Mouse (Mus musculus) cerebellum, postnatal 10 days (tissue): ENCODE data around the gene Gpm6b.

Source experiments
- DNase-seq, 2 experiments: peaks; one replicate each; pipeline ENCODE4 v3.0.0; 2021; ENCODE audit warnings: mixed read lengths in 2 of 2

Gpm6b gene

DNA sequence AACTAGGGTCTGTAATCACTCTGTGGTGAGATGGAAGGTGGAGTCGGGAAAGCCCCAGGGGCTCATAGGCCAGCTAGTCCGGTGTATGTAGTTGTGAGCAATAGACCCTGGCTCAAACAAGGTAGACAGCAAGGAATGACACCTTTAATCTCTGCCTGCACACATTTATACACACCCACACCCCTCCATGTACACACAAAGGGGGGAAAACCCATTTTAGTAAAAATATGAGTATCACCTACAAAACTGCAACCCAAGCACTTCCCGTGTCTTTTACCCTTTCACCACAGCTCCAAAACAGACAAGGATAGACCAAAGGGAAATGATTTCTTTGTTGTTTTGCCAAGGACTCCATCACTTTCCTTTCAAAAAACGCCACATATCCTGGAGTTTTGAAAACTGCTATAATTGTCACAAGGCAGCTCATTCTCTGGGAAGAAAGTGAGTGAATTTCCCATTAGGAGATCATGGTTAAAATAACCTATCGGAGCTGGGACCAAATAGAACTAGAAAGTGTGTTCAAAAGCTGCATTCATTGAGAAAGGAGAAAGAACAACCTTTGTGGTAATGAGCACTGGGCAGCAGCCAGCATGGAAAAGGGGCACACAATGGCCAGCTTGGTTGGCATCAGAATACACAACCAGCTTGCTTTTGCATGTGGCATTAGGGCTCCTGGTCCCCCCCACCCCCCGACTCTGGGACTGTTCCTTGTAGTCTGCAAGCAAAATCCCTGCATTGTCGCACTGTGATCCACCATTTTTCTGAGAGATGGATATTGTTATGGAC, 68.9 kb downstream of the Gpm6b start:
- DNase-seq = peak; percentile 55 to 66

DNA sequence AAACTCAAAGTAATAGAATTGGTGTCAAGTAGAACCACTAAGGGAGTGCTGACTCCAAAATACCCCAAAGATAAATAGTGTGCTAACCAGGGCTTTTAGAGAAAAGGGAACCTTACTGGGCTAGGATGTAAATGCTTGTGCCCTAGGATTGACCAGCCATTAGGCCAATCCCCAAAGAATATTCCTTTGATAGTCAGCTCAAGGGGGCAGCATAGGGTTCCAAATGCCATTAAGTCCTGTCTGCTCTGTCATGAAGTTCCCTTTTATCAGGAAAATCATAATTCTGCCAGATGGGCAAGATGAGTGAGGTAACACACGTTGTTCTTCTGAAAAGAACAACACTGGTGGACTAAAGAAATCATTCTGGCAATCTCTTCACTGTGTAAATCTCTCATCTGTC, 70.1 kb downstream of the Gpm6b start:
- peak; percentile 33 to 41 for DNase-seq

DNA sequence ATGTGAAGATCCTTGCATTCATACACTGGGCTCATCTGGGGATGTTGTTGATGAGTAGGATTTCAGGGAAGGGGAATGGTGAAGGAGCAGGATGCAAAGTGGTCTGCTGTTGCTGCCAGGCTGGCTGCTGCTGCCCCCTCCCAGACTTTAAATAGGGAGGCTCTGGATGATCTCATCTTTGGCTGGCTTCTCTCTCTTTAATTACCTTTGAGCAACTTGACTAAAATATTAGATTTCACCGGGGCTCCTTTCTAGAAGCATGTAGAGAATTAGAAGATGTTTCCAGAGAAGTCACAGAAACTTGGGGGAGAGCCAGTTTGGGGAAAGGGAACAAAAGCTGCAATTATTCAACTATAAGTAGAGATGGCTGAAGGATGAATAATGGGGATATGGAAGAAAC, 76.5 kb downstream of the Gpm6b start:
- no peak for DNase-seq

DNA sequence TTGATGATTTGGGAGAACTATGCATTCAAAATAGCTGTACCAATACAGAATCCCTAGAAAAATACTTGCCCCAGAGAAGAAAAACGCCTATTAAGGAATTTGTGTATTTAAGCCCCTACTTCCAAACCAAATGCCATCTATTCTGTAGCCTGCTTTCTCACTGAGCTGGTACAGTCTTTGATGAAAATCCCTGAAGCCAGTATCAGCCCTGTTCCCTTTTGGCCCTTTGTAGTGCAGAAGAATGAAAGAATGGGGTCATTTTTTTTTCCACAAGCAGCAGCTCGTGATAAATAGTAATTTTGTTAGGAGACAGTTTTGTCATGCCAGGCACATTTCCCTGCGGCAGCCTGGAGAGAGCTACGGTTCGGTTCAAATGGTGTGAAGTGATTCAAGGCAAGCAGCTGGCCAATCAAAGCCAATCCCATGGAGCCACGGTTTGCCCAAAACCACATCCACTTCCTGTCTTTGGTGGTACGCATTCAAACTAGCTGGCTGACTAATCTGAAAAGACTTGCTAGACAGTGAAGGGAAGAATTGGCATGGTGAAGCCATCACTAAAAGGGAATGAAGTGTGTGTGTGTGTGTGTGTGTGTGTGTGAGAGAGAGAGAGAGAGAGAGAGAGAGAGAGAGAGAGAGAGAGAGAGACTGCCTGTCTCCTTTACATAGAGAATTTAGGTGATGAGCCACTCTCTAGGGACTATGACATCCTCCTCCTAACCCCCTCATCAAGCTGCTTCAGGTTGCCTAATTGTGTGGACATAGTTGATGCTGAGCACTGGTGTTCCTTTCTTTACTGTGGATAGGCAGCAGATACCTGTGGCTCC, 78.1 kb downstream of the Gpm6b start:
- DNase-seq = peak; percentile 26 to 34

DNA sequence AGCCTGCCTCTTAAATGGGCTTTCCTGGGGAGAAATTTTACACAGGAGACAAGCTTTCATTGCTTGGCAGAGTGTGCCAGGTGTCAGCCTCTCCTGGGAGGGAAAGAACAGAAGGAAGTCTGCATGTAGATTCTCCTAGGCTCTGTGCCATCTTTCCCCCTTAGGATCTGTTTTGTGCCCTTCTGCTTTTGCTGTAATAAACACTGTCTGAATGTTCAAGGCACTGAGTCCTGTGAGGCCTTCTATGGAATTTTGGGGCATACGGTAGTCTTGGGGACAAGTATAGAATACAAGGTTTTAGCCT, 78.6 kb downstream of the Gpm6b start:
- peak in 1 of 2 experiments; percentile 35 for DNase-seq

DNA sequence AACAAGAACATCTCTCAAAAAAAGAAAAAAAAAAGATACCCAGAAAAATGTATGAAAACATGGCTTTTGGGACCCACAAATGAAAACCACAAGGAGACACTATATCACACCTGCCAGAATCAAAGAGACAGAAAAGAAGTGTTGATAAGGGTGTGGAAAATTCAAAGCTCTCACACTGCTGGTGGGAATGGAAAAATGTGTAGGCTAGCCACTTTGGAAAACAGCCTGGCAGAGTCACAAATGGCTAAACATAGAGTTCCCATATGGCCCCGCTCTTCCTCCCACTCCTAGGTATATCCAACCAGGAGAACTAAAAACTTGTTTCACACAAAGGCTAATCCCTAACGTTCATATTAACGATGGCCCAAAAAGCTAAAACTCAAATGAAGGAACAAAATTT, 84.5 kb downstream of the Gpm6b start:
- no peak for DNase-seq

DNA sequence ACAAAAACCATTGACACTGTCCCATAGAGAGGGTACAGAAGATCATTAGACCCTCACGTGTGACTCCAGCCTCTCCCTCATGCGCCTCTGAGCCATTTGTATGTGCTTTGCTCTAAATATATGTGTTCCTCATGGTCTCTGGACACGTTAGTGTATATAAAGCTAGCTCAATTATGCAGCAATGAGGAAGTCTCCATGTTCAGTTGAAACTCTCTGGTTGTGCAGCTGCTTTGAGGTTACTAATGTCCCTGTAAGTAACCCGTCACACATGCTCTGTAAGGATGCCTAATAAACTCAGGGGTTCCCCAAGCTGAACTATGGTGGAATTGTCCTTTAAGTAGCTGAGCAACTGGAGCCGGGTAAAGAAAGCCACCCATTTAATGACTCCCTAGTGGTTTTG, 88.9 kb downstream of the Gpm6b start:
- no peak for DNase-seq

DNA sequence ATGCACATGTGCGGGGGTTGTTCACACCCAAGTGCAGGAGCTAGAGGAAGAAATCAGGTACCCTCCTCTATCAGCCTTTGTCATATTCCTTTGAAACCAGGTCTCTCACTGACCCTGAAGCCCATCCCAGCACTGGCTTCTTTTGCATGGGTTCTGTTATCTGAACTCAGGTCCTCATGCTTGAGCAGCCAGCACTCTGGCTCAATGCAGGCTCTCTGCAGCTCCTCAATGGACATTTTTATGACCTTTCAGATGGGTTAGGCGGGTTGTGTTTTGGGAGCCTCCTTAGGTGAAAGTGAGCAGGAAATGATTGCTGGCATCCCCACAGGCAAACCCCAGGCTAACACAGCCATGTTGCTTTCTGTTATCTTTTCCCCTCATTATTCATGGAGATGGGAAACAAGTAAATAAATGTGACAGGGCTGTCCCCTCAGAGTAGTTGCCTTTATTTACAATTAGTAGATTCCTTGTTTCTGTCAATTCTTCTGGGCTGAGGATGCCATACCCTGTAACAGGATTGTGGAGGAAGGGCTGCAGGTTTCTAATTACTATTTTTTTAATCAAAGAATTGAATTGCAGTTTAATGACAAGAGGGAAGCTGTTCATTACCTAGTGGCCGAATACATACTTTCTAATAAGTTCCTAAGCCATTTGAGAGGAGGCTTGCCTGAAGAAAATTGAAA, 89.6 kb downstream of the Gpm6b start:
- no peak for DNase-seq

DNA sequence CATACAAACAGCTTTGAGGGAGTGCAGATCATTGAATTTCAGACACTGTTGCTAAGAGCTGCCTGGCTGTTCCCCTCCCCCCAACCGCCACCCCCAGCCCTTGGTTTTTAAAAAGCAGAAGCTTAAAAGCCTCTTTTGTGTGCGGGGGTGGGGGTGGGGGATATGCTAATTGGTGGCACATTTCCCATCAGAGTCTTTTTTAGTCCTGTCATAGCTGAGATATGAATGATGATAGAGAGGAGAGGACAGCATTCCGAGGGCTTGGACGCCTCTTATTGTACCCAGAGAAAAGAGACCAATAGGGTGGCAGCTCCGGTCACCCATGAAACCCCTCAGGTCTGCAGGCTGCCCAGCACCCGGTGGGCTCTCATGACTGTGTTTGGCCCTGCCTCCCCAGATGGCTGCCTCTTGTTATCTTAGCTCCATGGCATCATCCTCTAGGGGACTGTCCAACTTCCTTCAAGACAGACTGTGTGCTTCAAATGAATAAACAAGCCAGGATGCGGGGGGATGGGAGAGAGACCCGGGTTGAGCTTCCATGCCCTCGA, 90.3 kb downstream of the Gpm6b start:
- DNase-seq = peak; percentile 75 to 80

DNA sequence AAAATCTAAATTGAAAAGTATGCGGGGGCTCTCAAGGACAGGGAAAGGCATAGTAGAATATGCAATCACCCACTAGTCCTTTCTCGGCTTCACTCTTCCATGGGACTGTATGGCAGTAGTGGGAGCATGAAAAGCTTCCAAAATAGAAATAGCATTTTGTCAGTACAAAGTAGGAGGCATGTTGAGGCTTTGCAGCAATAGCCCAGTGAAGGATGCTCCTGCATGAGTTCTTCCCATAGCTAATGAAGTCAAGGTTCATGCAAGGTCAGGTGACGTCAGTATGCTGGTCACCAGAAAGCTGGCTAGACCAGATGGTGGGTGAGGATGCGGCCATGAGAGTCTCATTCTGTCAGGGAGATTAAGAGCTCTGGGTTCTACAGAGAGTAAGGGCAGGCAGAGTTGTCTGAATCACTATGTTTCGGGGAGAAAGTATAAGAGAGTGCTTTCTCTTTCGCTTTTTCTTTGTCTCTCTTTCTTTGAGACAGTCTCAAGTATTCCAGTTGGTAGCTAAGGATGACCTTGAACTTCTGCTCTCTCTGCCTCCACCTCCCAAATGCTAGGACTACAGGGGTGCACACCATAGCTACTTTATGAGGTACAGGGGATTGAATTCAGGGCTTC, 95.9 kb downstream of the Gpm6b start:
- peak; percentile 50 to 51 for DNase-seq

DNA sequence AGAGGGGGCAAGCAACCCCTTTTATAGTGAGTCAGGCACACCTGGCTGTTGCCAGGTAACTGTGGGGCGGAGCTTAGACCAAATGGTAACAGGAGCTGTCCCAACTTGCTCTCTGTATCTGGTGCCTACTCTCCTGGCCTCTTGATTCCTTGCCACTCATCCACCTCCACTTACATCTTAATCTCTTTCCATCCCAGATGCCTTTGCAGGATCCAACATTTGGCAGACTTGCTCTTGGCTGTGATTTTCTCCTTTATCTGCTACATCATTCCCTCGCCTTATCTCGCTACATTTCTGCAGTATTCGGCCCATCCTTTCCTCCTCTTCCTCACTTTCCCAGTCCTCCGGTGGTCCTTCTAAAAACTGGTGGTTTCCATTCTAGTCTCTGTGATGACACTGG, 99.6 kb downstream of the Gpm6b start:
- no peak for DNase-seq

DNA sequence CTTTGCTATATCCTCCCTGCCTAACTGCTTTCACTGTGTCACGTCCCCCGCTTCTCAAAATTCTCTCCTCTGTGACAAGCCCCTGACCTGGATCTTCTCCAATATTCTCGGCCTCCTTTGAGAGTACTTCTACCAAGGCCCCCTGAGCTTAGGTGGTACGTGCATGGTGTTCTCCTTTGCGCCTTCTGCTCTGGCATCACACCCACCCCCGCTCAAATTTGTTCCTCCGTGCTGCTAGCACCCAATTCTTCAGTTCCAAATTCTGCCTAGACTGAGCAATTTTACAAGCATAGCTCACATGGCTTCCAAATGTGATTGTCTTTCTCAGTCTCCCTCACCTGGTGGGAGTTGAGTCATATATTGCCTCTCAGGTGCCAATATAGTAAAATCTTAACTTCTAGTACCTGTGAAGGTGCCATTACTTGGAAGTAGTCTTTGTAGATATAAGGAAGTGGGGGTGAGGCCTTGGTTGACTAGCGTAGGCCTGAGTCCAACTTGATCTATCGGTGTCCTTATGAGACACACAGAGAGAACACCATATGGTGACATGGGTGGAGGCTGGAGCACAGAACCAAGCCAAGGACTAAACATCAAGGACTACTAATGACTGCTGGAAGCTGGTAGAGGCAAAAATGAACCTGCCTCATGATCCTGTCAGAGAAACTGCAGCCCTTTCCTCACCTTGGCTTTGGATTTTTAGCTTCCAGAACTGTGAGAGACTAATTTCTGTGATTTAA, 100.2 kb downstream of the Gpm6b start:
- DNase-seq = peak in 1 of 2 experiments; percentile 25

DNA sequence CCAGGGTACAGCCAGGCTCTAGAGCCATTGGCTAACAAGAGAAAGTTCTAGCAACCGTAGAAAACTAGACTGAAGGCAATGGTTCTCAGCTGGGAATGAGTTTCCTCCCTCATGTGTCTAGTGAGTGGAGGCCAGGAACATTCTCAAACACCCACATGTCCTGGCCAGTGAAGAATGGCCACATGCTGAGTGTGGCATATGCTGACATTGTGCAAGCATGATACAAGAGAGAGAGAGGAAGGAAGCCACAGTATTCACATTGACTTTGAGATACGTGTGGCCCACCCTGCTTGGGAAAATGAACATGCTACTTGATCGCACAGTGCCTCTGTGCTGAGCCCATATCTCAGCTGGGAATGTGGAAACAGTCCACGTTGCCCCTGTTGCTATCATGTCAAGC, 101.2 kb downstream of the Gpm6b start:
- DNase-seq = peak; percentile 30 to 51

DNA sequence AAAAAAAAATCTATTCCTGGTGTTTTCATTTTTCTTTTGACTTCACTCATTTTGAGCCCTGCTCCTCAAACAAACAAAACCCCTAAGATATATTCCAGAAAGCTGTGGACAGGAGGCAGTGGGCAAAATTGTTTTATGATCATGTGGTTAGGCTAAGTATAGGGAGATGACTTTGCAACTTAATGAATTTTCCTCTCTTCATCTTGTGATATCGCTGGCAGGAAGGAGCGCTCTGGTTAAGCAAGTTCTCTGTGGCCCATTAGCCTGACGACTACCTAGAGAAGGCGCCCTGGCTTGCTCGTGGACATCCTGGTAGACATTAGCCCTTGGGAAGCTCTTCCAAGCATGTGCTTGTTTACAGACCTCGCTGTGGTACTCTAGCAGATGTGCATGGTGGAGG, 103.1 kb downstream of the Gpm6b start:
- no peak for DNase-seq

DNA sequence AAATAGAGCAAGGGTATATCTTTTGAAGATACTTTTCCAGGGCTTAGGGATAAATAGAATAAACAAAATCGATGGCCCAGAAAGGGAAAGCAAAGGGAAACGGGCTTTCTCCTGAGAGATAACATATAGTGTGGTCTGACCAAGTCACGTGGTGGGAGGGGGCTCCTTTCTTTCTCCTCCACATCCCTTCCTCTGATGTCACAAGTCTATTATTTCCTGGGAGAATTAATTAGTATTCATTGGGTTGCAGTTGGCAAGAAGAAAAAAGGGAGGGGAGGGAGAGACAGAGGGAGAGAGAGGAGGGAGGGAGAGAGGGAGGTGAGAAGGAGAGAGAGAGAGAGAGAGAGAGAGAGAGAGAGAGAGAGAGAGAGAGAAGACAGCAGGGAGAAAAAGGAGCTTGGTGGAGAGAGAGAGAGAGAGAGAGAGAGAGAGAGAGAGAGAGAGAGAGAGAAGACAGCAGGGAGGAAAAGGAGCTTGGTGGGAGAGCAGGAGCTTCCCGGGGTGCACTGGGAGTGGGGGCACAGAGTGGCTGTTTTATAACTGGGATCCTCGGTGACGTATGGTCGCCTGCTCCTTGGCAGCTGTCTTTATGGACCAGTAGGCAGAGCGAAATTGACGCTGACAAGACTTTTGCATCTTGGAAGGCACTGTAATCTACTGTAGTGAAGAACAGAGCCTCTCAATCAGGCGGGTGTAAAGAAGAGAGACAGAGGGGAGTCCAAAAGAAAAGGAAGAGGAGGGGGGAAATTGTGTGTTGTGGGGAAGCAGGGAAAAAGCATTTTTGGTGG, 105.7 kb downstream of the Gpm6b start:
- peak; percentile 74 to 79 for DNase-seq

DNA sequence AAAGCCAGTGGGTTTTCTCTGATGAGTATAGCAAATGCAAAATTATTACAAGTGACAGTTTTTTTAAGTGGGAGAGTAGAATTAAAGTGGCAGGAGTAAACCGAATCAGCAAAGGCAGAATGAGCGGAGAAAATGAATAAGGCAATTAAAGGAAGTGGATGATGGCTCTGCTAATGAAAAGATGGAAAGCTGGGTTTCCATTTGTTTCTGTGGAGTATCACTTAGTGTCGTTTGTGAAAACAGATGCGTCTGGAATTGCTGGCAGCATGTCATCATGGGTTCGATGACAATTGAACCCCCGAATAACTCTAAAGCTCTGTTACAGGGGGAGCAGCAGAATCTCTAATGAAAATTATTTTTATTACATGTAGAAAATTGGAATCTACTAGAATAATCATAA, 109.4 kb downstream of the Gpm6b start:
- peak in 1 of 2 experiments; percentile 33 for DNase-seq

DNA sequence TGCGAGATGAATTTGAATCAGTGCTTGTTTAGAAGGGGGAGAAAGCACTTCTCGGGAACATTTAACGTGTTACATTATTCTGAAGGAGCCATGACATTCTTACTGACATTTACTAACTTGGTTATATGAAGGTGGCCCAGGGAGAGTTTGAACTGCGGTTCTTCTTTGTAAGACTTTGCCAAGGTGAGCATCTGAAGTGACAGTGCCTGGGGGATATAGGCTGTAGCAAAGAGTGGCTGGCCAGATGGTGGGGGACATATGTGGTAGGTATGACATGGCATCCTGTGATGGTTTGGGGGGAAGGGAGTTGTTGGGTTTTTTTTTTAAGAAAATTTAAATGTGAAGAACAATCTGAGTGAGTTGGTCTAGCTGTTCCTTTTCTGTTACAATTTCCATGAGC, 109.9 kb downstream of the Gpm6b start:
- peak; percentile 42 to 48 for DNase-seq

DNA sequence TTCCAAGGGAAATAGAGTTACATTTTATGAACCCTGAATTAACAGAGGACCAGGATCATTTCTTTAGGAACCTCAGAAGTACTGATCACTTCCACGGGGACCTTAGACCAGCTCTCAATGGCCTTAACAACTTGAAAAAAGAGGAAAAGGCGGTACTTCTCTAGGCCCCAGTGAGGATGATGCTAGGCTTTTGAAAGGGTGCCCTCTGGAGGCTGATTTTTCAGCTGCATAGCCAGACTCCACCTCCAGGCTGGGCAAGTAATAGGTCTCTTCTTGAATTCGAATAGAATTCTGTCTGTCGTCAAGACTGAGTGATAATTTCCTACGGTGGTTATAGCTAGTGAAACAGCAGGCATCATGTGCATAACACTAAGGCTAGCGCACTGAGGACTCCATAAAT, 113.1 kb downstream of the Gpm6b start:
- peak; percentile 81 to 84 for DNase-seq

DNA sequence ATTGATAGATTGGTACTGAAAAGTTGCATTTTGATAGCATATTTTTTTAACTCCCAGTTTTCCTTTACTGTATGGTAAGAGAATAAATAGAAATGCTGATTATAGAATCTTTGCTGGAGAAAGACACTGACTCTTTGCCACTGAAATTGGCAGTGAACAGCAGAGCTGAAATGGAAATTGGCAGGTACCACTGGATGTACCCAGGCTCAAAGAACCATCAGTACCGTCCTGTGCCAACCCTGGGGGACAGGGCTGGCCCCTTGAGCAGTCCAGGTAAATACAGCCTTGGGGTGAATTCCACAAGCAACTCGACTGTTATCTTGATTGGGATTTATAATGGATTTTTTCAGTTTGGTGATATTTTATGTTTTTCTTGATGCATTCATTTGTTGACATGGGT, 114.7 kb downstream of the Gpm6b start:
- peak in 1 of 2 experiments; percentile 48 for DNase-seq

DNA sequence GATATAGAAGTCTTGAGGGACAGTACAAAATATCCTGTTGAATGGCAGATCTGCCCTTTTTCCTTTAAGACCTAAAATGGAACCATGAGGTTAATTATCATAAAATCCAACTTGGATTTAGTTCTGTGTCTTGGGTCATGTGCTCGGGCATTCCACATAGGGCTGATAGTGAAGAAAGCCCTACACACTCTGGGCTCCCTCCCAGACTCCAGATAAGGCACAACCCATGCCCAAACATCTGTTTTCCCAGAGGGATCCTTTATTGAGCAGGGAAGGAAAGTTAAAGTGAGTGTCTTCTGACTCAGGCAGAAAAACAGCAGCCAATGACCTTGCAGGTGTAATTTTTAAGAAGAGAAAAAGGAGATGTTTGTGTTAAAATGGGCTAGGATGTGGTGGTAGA, 116.2 kb downstream of the Gpm6b start:
- DNase-seq = no peak

DNA sequence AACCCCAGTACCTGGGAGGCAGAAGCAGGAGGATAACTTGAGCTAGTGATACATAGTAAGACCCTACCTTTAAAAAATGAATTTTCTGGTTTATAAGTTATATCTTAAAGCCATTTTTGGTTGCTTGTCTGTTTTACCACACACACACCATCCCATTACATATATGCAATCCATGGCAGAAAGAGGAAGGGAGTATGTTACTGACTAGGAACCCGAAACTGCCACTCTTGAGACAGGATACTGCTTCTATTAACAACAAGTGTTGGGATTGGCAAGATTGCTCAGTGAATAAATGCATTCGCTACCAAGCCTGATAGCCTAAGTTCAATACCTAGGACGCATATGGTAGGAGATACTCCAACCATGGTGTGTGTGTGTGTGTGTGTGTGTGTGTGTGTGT, 117.6 kb downstream of the Gpm6b start:
- DNase-seq = no peak
